Mouse (Mus musculus): ENCODE measurements around the gene Srgap1.

GRCm38 (mm10) chr10:122006606-122007005 is 40.5 kb downstream of the Srgap1 start:
- no peak for TF ChIP-seq POLR2A (IDR thresholded peaks at IDR 0.05; ENCODE audit: low read depth, low read length)
- TF ChIP-seq CTCF (IDR thresholded peaks at IDR 0.05; ENCODE audit: borderline replicate concordance, insufficient read depth, low read length), result no peak
